Mouse (Mus musculus) limb, embryonic 11.5 days (tissue): ENCODE results near the gene Hcn1. TPM values are rescaled to one million over a fixed set of nuclear protein-coding genes. Genes with fewer than 3 reads are reported as not detected.
A peak's percentile ranks its signal among the peaks of the same experiment; 100 is the strongest.

Experiments used
- ATAC-seq: fragments of 200-750 bp; cut with Nextera tagmentation; 2 replicates; pipeline ENCODE4 v1.8.0; 2017; ENCODE audit warnings: low read depth; ENCODE audit not compliant: insufficient number of reproducible peaks, low FRiP score, low TSS enrichment
- DNase-seq: peaks from one replicate; pipeline ENCODE4 v3.0.0-alpha.2; 2015; ENCODE audit warnings: low spot score
- H3K27ac ChIP-seq: fragments of 300-500 bp; sonication (generic); replicated peaks from 2 replicates; pipeline ENCODE4 v1.5.1; 2014; ENCODE audit warnings: low read depth, mild to moderate bottlenecking, low read length
- H3K27me3 ChIP-seq: fragments of 300-500 bp; sonication (generic); 2 replicates; pipeline ENCODE4 v1.6.1; 2014; ENCODE audit warnings: mild to moderate bottlenecking, low read length, mixed read lengths; ENCODE audit not compliant: control insufficient read depth, insufficient read depth
- H3K36me3 ChIP-seq: fragments of 300-500 bp; sonication (generic); 2 replicates; pipeline ENCODE4 v1.6.1; 2014; ENCODE audit warnings: mild to moderate bottlenecking, low read length, moderate library complexity, mixed read lengths; ENCODE audit not compliant: control insufficient read depth, insufficient read depth
- H3K4me1 ChIP-seq: fragments of 300-500 bp; sonication (generic); 2 replicates; pipeline ENCODE4 v1.6.1; 2014; ENCODE audit warnings: low read length, mixed read lengths; ENCODE audit not compliant: control insufficient read depth, insufficient read depth
- H3K4me2 ChIP-seq: fragments of 300-500 bp; sonication (generic); 2 replicates; pipeline ENCODE4 v1.6.1; 2014; ENCODE audit warnings: low read depth, mild to moderate bottlenecking, moderate library complexity; ENCODE audit not compliant: severe bottlenecking
- H3K4me3 ChIP-seq: fragments of 300-500 bp; sonication (generic); 2 replicates; pipeline ENCODE4 v1.5.1; 2014; ENCODE audit warnings: low read depth, low read length
- H3K9ac ChIP-seq: fragments of 300-500 bp; sonication (generic); 2 replicates; pipeline ENCODE4 v1.6.1; 2014; ENCODE audit warnings: mild to moderate bottlenecking, low read length
- H3K9me3 ChIP-seq: fragments of 300-500 bp; sonication (generic); 2 replicates; pipeline ENCODE4 v1.6.1; 2016; ENCODE audit warnings: low read length; ENCODE audit not compliant: control insufficient read depth
- WGBS: fragments of 180-500 bp; shearing (Covaris S2); extraction: QIAGEN DNeasy Blood & Tissue Kit; methylation state at CpG from one replicate; pipeline ENCODE4 v1.1.7; 2014; 5-methylcytosine and 5-hydroxymethylcytosine counted together
- polyA plus RNA-seq: library from polyadenylated mRNA; unstranded; fragments of >200 nt; fragmentation: Nextera tagmentation; extraction: Ambion mirVana; gene quantifications from 2 replicates; pipeline ENCODE4 v1.2.1, GENCODE M21; 2014

Hcn1 gene
- polyA plus RNA-seq, 1 experiment from 2014 or later: 0.05 TPM

GRCm38 (mm10) chr13:117604073-117604472 is 2.0 kb downstream of the Hcn1 start:
- DNase-seq (peak; percentile 72), ATAC-seq (no peak)
- Histone ChIP-seq H3K9ac (no peak overlapping the region), H3K9me3 (no peaks in the 10 kb centered on the region), H3K27me3 (peaks cover 20% of the 10 kb centered on the region), H3K4me2 (no peak overlapping the region), H3K27ac (no peak overlapping the region), H3K4me3 (no peak overlapping the region), H3K36me3 (no peaks in the 10 kb centered on the region), H3K4me1 (peaks cover 5% of the 10 kb centered on the region; the same call in 1 of the 2 replicates)
- 41% methylated on average over 7 of the region's 7 CpGs for WGBS

GRCm38 (mm10) chr13:117604971-117605750 is 3.0 kb downstream of the Hcn1 start:
- ATAC-seq: no peak
- no peaks in the 10 kb centered on the region for H3K9me3 ChIP-seq
- no peak for DNase-seq
- no peak overlapping the region for H3K9ac ChIP-seq
- no peak overlapping the region for H3K27ac ChIP-seq
- peaks cover 5% of the 10 kb centered on the region; the same call in 1 of the 2 replicates for H3K4me1 ChIP-seq
- peaks cover 20% of the 10 kb centered on the region for H3K27me3 ChIP-seq
- H3K4me3 ChIP-seq: no peak overlapping the region
- H3K4me2 ChIP-seq: no peak overlapping the region
- WGBS: 88% methylated on average over 5 of the region's 5 CpGs
- no peaks in the 10 kb centered on the region for H3K36me3 ChIP-seq

GRCm38 (mm10) chr13:117611881-117612280 is 9.8 kb downstream of the Hcn1 start:
- Histone ChIP-seq H3K36me3 (no peaks in the 10 kb centered on the region), H3K4me2 (no peak overlapping the region), H3K9me3 (no peaks in the 10 kb centered on the region), H3K9ac (no peak overlapping the region), H3K4me1 (no peaks in the 10 kb centered on the region), H3K4me3 (no peak overlapping the region), H3K27ac (no peak overlapping the region), H3K27me3 (no peaks in the 10 kb centered on the region)
- 90% methylated on average over 2 of the region's 2 CpGs for WGBS
- no peak for DNase-seq
- ATAC-seq: no peak

GRCm38 (mm10) chr13:117619544-117619943 is 17.4 kb downstream of the Hcn1 start:
- ATAC-seq: no peak
- Histone ChIP-seq H3K27me3 (no peaks in the 10 kb centered on the region), H3K9ac (no peak overlapping the region), H3K27ac (no peak overlapping the region), H3K4me1 (no peaks in the 10 kb centered on the region), H3K9me3 (no peaks in the 10 kb centered on the region), H3K4me3 (no peak overlapping the region), H3K4me2 (no peak overlapping the region), H3K36me3 (no peaks in the 10 kb centered on the region)
- no peak for DNase-seq
- 82% methylated on average over 7 of the region's 7 CpGs for WGBS

DNA sequence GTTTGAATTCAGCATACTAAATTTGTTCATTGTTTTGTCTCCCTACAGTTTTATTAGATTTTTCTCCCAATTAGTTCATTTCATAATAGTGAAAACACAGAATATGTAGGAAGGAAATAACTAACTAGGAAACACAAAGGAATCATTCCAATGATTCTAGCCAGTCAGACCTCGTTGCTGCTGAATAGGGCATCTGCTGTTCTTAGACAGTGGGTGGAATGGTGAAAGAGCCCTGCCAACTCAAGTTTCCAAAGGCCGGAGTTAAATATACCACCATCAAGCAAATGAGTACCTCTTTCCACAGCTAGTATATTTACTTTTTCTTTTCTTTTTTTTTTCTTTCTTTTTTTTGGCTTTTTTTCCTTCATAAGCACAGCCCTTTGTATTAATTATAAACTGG is 55.4 kb downstream of the Hcn1 start:
- Histone ChIP-seq H3K4me3 (no peak overlapping the region), H3K4me2 (no peak overlapping the region), H3K4me1 (no peaks in the 10 kb centered on the region), H3K27ac (no peak overlapping the region), H3K36me3 (no peaks in the 10 kb centered on the region), H3K9me3 (no peaks in the 10 kb centered on the region), H3K27me3 (no peaks in the 10 kb centered on the region), H3K9ac (no peak overlapping the region)
- DNase-seq (no peak), ATAC-seq (no peak)
- WGBS: 80% methylated on average over 2 of the region's 2 CpGs

DNA sequence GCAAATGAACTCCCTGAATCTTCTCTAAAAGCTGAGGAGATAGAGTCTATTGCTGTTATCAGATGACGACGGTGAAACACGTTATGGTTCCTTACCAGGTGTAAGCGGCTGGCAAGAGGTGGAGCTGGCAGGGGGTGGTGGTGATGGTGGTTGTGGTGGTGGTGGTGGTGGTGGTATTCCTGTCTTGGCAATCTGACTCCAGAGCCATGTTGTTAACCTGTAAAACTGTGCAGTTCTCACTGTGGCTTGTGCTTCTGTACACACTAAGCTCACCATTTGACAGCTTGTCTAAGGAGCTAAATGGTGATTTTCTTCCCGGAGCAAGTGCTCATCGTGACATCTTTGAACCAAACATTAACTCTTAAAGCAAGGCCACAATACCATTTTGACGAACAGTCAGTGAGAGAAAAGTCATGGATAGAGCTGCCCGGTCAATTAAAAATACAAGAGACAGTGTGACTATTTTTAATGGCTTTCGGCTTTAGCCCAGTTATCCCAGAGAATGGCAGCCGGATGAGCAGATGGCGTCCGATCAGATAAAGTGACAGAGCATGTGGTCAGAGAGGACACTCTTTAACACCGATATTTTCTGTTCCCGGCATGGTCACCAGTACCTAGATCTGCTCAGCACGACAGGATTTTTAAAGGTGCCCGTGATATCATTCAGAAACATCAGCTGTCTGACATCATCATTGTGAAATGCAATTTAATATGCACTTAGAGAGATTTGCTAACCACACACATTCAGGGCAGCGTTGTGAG is 56.5 kb downstream of the Hcn1 start:
- WGBS: 92% methylated on average over 17 of the region's 17 CpGs
- Histone ChIP-seq H3K9ac (no peak overlapping the region), H3K36me3 (no peaks in the 10 kb centered on the region), H3K4me1 (no peaks in the 10 kb centered on the region), H3K9me3 (no peaks in the 10 kb centered on the region), H3K27ac (no peak overlapping the region), H3K4me2 (no peak overlapping the region), H3K27me3 (no peaks in the 10 kb centered on the region), H3K4me3 (no peak overlapping the region)
- no peak for DNase-seq
- ATAC-seq: no peak

DNA sequence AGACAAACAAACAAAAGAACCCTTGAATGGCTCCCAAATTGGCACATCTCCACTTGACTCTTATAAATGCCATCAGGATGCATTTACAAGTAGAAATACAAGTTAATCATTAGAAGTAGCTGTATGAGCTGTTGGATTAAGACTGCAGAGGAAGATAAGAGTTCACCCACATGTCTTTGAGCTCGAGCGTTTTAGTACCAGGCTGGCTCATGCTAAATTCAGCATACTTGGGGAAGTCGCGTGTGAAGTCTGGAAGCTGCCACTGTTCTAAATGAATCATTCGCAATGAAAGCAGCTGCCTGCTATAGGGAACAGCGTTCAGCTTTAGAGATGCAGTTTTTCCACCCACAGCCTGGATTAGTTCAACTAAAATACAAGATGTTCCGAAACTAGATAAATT is 57.4 kb downstream of the Hcn1 start:
- ATAC-seq: no peak
- Histone ChIP-seq H3K9me3 (no peaks in the 10 kb centered on the region), H3K27me3 (no peaks in the 10 kb centered on the region), H3K4me2 (no peak overlapping the region), H3K4me1 (no peaks in the 10 kb centered on the region), H3K27ac (no peak overlapping the region), H3K9ac (no peak overlapping the region), H3K4me3 (no peak overlapping the region), H3K36me3 (no peaks in the 10 kb centered on the region)
- no peak for DNase-seq
- WGBS: 83% methylated on average over 7 of the region's 7 CpGs

GRCm38 (mm10) chr13:117662661-117663060 is 60.5 kb downstream of the Hcn1 start:
- 71% methylated on average over 3 of the region's 3 CpGs for WGBS
- Histone ChIP-seq H3K27me3 (no peaks in the 10 kb centered on the region), H3K36me3 (no peaks in the 10 kb centered on the region), H3K4me1 (no peaks in the 10 kb centered on the region), H3K9me3 (no peaks in the 10 kb centered on the region), H3K9ac (no peak overlapping the region), H3K27ac (no peak overlapping the region), H3K4me2 (no peak overlapping the region), H3K4me3 (no peak overlapping the region)
- ATAC-seq (no peak), DNase-seq (no peak)
